Mouse (Mus musculus) limb, embryonic 11.5 days (tissue): ENCODE results near the gene Hps3. TPM values are rescaled to one million over a fixed set of nuclear protein-coding genes. Genes with fewer than 3 reads are reported as not detected.
"Not testable (repeated sequence)": the region's sequence is repeated elsewhere in the genome, so short reads cannot be mapped to it uniquely, and the experiment has no call there.

Source experiments
- ATAC-seq: fragments of 200-750 bp; cut with Nextera tagmentation; 2 replicates; pipeline ENCODE4 v1.8.0; 2017; ENCODE audit warnings: low read depth; ENCODE audit not compliant: insufficient number of reproducible peaks, low FRiP score, low TSS enrichment
- DNase-seq: peaks from one replicate; pipeline ENCODE4 v3.0.0-alpha.2; 2015; ENCODE audit warnings: low spot score
- H3K27ac ChIP-seq: fragments of 300-500 bp; sonication (generic); replicated peaks from 2 replicates; pipeline ENCODE4 v1.5.1; 2014; ENCODE audit warnings: low read depth, mild to moderate bottlenecking, low read length
- H3K27me3 ChIP-seq: fragments of 300-500 bp; sonication (generic); 2 replicates; pipeline ENCODE4 v1.6.1; 2014; ENCODE audit warnings: mild to moderate bottlenecking, low read length, mixed read lengths; ENCODE audit not compliant: control insufficient read depth, insufficient read depth
- H3K36me3 ChIP-seq: fragments of 300-500 bp; sonication (generic); 2 replicates; pipeline ENCODE4 v1.6.1; 2014; ENCODE audit warnings: mild to moderate bottlenecking, low read length, moderate library complexity, mixed read lengths; ENCODE audit not compliant: control insufficient read depth, insufficient read depth
- H3K4me1 ChIP-seq: fragments of 300-500 bp; sonication (generic); 2 replicates; pipeline ENCODE4 v1.6.1; 2014; ENCODE audit warnings: low read length, mixed read lengths; ENCODE audit not compliant: control insufficient read depth, insufficient read depth
- H3K4me2 ChIP-seq: fragments of 300-500 bp; sonication (generic); 2 replicates; pipeline ENCODE4 v1.6.1; 2014; ENCODE audit warnings: low read depth, mild to moderate bottlenecking, moderate library complexity; ENCODE audit not compliant: severe bottlenecking
- H3K4me3 ChIP-seq: fragments of 300-500 bp; sonication (generic); 2 replicates; pipeline ENCODE4 v1.5.1; 2014; ENCODE audit warnings: low read depth, low read length
- H3K9ac ChIP-seq: fragments of 300-500 bp; sonication (generic); 2 replicates; pipeline ENCODE4 v1.6.1; 2014; ENCODE audit warnings: mild to moderate bottlenecking, low read length
- H3K9me3 ChIP-seq: fragments of 300-500 bp; sonication (generic); 2 replicates; pipeline ENCODE4 v1.6.1; 2016; ENCODE audit warnings: low read length; ENCODE audit not compliant: control insufficient read depth
- WGBS: fragments of 180-500 bp; shearing (Covaris S2); extraction: QIAGEN DNeasy Blood & Tissue Kit; methylation state at CpG from one replicate; pipeline ENCODE4 v1.1.7; 2014; 5-methylcytosine and 5-hydroxymethylcytosine counted together
- polyA plus RNA-seq: library from polyadenylated mRNA; unstranded; fragments of >200 nt; fragmentation: Nextera tagmentation; extraction: Ambion mirVana; gene quantifications from 2 replicates; pipeline ENCODE4 v1.2.1, GENCODE M21; 2014

Gene Hps3
- polyA plus RNA-seq = 7.8 and 8.3 TPM in 2 replicates

DNA sequence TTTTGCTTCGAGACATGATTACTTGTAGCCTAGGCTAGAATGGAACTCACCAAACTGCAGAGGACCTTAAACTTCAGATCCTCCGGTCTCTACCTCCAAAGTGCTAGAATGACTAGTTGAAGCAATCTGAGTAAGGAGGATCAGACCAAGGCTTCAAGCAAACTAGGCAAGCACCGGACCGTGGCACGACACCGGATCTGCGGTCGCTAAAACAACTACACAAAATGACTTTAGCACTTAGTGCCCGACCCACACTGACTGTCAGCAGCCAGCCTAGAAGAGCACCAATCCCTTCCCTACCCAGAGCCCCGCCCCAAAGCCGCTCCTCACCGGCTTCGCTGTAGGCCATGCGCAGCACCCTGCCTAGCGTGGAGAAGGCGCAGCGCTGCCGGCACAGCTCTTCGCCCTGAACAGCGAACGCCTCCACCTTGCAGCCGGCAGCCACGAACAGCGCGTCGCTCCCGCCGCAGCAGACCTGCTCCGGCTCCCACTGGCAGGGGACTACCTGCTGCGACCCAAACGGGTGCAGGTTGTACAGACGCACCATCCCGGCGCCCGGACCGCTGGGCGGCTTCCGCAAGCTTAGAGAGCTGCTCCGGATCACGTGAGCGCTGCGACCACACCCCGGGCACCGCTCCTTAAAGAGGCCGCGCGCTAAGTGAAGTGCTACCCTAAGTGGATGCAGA, at the start of gene Hps3:
Hps3 (minus strand) TSS at position 597 of the 686 bp plus-strand sequence.
- H3K9me3 ChIP-seq = no peaks in the 10 kb centered on the region
- DNase-seq = peak; percentile 83
- H3K9ac ChIP-seq = peak within 1 kb of the TSS; percentile 46
- no peaks in the 10 kb centered on the region for H3K27me3 ChIP-seq
- H3K36me3 ChIP-seq = no peaks in the 10 kb centered on the region
- H3K27ac ChIP-seq = no peak within 1 kb of the TSS
- H3K4me3 ChIP-seq = peak within 1 kb of the TSS; percentile 58
- H3K4me1 ChIP-seq = no peaks in the 10 kb centered on the region
- under 1% methylated on average over 47 of the region's 47 CpGs for WGBS
- peak within 1 kb of the TSS; percentile 59 for H3K4me2 ChIP-seq
- peak; percentile 99 for ATAC-seq

DNA sequence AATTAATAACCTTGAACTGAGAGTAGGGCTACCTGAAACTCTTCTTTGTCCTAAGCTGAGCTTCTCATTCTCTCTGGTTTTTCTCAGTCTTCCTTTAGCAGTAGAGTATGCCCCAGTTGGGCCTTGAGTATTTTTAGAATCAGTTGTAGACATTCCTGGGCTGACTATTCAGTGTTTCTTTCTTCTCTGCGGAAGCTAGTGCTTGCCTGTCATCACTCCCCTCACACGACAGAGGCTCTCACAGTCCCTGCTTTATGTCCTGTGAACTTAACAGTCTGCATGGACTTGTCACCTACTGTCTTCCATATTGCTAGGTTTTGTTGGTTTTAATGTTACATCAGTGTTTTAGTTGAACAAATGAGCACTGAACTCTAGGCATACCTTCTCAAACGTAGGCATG, 47.0 kb upstream of the Hps3 start:
- ATAC-seq = no peak
- Histone ChIP-seq H3K4me2 (no peak overlapping the region), H3K9ac (no peak overlapping the region), H3K36me3 (no peaks in the 10 kb centered on the region), H3K27ac (no peak overlapping the region), H3K9me3 (no peaks in the 10 kb centered on the region), H3K4me3 (no peak overlapping the region), H3K4me1 (no peaks in the 10 kb centered on the region), H3K27me3 (no peaks in the 10 kb centered on the region)
- 81% methylated on average over 3 of the region's 3 CpGs for WGBS
- no peak for DNase-seq

DNA sequence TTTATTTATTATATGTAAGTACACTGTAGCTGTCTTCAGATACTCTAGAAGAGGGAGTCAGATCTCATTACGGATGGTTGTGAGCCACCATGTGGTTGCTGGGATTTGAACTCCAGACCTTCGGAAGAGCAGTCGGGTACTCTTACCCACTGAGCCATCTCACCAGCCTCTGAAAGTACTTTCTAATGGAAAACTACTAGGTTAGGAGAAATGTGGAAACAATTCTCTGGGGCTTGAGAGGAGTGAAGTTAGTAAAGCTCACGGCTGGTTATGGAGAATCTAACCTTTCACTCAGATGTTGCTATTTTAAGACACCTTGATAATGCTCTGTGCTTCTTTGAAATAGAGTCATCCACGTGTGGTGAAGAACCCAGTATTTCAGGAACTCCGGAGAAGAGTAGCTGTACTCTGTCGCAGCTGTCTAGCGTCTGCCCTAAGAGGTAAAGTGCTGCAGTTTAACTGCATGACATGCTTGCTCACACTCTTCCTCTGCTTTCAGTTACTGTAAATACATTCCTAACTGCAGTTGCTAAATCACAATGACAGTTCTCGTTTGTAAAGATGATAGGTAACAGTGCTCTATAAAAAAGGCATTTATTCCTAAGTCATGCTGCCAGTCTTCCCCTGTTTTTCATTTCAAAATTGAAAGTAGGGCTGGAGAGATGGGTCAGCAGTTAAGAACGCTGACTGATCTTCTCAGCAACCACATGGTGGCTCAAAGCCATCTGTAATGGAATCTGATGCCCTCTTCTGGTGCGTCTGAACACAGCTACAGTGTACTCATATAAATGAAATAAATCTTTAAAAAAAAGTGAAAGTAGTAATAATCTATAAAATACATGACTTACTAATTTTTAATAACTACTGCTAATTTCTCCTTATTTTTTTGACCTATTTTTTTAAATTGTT, 41.3 kb upstream of the Hps3 start:
- Histone ChIP-seq H3K36me3 (peaks cover 3% of the 10 kb centered on the region; the same call in 1 of the 2 replicates), H3K4me2 (no peak overlapping the region), H3K9me3 (no peaks in the 10 kb centered on the region), H3K27me3 (no peaks in the 10 kb centered on the region), H3K4me3 (no peak overlapping the region), H3K9ac (no peak overlapping the region), H3K27ac (no peak overlapping the region), H3K4me1 (no peaks in the 10 kb centered on the region)
- DNase-seq (no peak), ATAC-seq (no peak)
- 87% methylated on average over 11 of the region's 11 CpGs for WGBS

DNA sequence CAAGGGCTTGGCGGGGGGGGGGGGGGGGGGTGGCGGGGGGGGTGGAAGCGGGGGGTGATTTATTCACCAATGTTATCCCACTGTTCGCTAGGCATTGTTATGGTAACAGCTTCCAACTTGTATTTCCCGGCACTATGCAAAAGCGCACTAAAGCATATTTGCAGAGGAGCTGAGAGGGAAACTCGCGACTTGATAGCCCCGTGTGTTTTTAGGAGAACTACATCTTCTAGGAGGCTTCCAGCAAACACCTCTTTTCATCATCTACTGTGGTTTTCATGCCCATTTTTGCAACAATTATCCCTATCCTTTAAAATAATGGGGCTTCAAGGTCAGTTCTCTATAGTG, 23.1 kb upstream of the Hps3 start:
- Histone ChIP-seq H3K4me3 (peak overlapping the region; percentile 63), H3K9me3 (no peaks in the 10 kb centered on the region), H3K4me1 (peaks cover 2% of the 10 kb centered on the region; the same call in 1 of the 2 replicates), H3K27me3 (no peaks in the 10 kb centered on the region), H3K4me2 (peak overlapping the region; percentile 57), H3K9ac (no peak overlapping the region; the same call in 1 of the 2 replicates), H3K27ac (no peak overlapping the region), H3K36me3 (no peaks in the 10 kb centered on the region)
- WGBS = under 1% methylated on average over 7 of the region's 9 CpGs
- peak; percentile 23 for DNase-seq
- peak; percentile 8; the same call in 1 of the 2 replicates for ATAC-seq

DNA sequence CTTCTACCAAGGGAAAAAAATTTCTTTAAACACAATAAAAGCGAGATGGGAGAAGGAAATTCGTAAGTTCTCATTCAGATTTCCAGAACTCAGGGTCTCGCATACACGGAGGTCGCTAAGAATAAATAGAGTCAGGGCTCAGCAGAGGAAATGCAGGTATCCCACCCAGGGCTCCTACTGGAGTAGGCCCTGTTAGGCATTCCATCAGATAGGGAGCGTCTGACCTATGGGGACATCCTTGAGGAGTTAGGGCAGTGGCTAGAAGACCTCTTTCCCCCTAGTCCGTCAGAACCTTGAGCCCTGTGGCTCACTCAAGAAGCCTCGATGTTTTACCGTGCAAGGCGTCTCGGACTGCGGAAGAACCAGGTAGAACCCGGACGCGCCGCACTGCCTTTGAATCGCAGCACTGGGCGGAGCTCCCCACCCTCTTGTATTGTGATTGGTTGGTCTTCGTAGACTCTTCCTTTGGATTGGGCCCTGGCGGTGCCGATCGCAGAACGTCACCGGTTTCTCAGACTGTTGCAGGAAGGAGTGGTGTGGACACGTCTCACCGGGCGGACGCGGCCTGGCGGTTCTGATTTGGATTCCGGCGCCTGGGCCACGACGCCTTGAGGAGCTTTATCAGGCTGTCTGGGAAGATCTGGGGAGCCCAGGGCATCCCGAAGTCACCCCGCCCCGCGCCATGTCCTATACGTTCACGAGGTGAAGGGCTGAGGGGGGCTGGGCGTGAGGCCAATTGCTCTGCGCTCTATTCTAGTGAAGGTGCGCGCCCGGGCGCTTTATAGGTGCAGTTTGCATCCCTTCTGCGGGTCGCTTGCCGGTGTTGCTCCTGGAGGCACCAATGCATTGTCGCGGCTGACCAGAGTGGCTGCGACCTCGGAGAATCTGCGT, 22.4 kb upstream of the Hps3 start, which contains the start of gene Hltf:
Hltf (plus strand) TSS at position 506 of the 891 bp plus-strand sequence.
- WGBS = under 1% methylated on average over 49 of the region's 54 CpGs
- no peaks in the 10 kb centered on the region for H3K36me3 ChIP-seq
- H3K9me3 ChIP-seq = no peaks in the 10 kb centered on the region
- no peaks in the 10 kb centered on the region for H3K27me3 ChIP-seq
- no peak within 1 kb of the TSS for H3K27ac ChIP-seq
- DNase-seq = peak; percentile 93
- H3K4me3 ChIP-seq = peak within 1 kb of the TSS; percentile 63
- peak within 1 kb of the TSS; percentile 57 for H3K4me2 ChIP-seq
- peak within 1 kb of the TSS; percentile 60 for H3K9ac ChIP-seq
- peaks cover 2% of the 10 kb centered on the region; the same call in 1 of the 2 replicates for H3K4me1 ChIP-seq
- peak; percentile 100 for ATAC-seq

DNA sequence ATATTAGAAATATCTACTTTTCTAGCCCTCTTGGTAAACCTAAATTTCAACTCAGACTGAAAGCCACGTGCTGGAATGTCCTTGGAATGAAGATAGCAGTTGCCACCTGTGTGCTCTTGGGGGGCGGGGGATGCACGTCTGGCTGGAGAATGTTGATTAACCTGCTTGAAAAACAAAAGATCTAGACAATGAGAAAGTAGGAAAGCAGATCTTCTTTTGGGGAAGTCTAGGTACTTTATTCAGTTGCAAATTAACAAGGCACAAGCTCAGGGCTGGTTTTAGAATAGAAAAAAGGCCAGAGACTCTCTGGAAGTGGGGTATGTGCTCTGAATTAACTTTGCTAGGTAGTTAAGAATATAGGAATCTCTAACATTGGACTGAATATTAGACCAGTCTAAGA, 9.6 kb upstream of the Hps3 start:
- H3K9ac ChIP-seq, ATAC-seq, H3K36me3 ChIP-seq, H3K27me3 ChIP-seq, H3K27ac ChIP-seq, DNase-seq, H3K4me1 ChIP-seq, H3K4me2 ChIP-seq, H3K4me3 ChIP-seq, H3K9me3 ChIP-seq: not testable (repeated sequence)
- WGBS = 75% methylated on average over 3 of the region's 3 CpGs

DNA sequence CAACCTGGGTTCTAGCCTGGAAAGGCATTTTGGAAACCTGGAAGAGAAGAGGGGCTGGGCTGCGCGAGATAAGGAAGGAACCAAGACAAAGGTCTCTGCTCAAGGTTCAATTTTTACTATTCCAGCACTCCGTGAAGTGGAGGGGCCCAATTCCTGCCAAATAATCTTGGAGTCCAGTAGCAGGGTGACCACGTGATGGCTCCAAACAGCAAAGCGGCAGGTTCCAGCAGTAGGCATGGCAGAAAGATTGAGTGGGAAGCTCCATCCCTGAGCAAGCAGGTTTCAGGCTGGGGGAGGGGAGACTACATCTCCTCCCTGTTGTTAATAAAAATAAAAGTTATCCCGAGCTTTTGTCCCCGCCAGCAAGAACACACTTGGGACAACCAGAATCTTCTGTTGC, 6.3 kb upstream of the Hps3 start:
- not testable (repeated sequence) for ATAC-seq, H3K4me3 ChIP-seq, H3K36me3 ChIP-seq, H3K27me3 ChIP-seq, DNase-seq, H3K4me2 ChIP-seq, H3K27ac ChIP-seq, H3K9me3 ChIP-seq, H3K4me1 ChIP-seq, H3K9ac ChIP-seq
- 92% methylated on average over 7 of the region's 7 CpGs for WGBS

DNA sequence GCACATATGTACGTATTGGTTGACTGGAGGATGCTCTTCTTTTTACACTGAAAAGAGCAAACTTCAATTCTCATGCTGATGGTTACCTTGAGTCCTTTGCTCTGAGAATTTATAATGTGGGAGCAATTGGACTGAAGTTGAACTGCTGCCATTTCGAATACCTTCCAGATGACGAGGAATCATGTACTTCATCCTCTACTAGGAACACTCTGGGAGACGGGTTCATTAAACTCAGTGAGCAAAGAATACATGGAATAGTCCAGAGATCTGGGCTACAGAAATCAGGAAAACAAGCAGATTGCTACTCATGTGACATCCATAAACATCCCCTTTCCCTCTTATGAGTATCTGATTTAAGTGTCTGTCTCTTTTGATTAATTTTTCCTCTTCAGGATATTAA, 954 bp upstream of the Hps3 start:
- no peaks in the 10 kb centered on the region for H3K4me1 ChIP-seq
- H3K27ac ChIP-seq = no peak overlapping the region
- H3K27me3 ChIP-seq = no peaks in the 10 kb centered on the region
- H3K9me3 ChIP-seq = no peaks in the 10 kb centered on the region
- no peak overlapping the region for H3K9ac ChIP-seq
- 80% methylated on average over 4 of the region's 4 CpGs for WGBS
- no peak overlapping the region for H3K4me2 ChIP-seq
- ATAC-seq (no peak), DNase-seq (no peak)
- no peaks in the 10 kb centered on the region for H3K36me3 ChIP-seq
- H3K4me3 ChIP-seq = no peak overlapping the region
